Mouse (Mus musculus): ENCODE measurements at regions not wholly inside any gene's neighbourhood (a gene's known extent, or its start where the extent isn't known, plus 50 kb on each side); places are given as distances from the start of the nearest gene placed in this dataset.

DNA sequence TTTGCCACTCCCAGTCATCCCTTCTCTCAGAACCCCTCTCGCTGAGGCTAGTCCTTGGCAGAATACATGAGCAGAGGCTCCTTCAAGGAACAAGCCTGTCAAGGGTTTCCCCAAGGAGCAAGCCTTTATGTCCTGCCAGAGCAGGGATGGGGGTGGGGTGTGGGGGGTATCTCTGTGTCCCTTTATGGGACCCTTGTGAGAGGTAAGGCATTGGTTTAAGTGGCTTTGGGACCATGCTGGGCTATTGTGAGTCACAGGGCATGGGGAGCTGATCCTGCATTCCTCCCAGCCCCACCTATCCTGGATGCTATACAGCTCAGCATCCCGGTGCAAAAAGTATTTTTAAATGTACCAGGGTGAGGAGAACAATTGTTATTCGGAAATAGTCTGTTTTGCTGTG is 641.1 kb upstream of the Fam19a5 start:
- DNase-seq (ENCODE audit: low spot score) = no peak

GRCm38 (mm10) chr15:86913276-86913675 is 630.8 kb upstream of the Fam19a5 start:
- no peak for DNase-seq (ENCODE audit: low spot score)

- no peak for DNase-seq (ENCODE audit: low spot score)
These were observed 626.2 kb upstream of the Fam19a5 start for GRCm38 (mm10) chr15:86917891-86918290.

DNA sequence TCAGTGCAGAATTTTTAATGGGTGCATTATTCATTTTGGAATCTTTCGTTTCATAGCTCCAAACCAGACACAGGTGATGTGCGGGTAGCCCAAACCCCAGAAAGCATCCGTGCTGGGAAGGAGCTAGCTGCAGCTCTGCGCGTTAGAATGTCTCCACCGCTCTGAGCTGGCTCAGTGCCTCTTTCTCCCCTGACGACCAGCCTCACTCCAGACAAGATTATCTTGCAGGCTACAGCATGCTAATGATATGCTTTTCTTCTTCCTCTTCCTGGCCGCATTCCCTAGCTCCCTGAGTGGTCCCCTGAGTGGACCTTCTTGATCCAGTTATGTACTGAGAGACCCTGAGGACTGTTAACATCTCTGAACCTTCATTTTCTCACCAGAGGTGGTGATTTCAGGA is 624.4 kb upstream of the Fam19a5 start:
- no peak for DNase-seq (ENCODE audit: low spot score)

- DNase-seq (ENCODE audit: low spot score) = no peak
These were observed 623.9 kb upstream of the Fam19a5 start for GRCm38 (mm10) chr15:86920185-86920584.

- no peak for DNase-seq (ENCODE audit: low spot score)
These were observed 622.7 kb upstream of the Fam19a5 start for GRCm38 (mm10) chr15:86921401-86921800.

DNA sequence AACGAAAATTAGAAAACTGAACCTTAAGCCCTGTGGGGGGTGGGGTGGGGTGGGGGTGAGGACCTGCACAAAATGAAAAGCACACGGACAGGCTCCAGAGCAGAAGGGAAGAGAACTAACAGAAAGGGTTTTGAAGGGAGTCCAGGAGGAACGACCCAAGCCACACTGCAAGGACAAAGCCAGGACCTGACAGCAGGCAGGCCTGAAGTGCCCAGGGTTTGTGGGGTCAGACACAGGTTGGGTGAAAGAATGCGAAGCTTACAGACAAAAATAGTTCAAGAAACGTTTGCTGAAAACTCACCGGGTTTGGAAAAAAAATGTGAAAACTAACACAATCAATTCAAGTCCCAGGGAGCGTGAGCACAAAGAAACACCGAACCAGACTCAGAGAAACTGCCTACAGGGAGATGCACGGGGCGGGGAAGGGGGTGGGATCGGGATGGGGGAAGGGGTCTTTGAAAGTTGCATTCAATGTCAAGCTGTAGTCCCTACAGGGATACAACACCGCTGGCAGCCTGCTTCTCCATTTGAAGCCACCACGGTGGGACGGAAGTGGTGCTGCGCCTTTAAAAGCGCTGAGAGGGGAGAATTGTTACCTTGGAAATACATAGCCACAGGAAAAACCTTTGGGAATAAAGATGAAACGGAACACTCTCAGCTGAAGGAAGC is 618.9 kb upstream of the Fam19a5 start:
- no peak for DNase-seq (ENCODE audit: low spot score)

GRCm38 (mm10) chr15:86932345-86933075 is 611.6 kb upstream of the Fam19a5 start:
- DNase-seq (ENCODE audit: low spot score) = no peak

DNA sequence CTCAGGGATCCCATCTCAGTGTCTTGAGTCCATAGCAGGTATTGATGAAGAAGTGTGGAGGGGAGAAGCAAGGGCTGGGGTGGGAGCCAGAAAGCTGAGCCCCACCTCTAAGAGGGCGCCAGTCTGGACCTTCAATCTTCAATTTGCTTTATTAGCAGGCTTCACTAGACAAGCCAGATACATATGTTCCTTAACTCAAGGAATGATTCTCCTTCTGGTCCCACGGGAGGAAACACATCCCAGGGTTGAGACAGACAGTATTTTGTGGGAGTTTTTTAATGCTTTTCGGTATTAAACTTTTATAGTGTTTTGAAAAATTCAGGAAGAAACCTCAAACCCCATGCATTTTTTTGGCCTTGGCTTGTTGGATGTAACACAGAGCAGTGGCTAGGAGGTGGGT is 606.7 kb upstream of the Fam19a5 start:
- no peak for DNase-seq (ENCODE audit: low spot score)

GRCm38 (mm10) chr15:86944529-86944928 is 599.6 kb upstream of the Fam19a5 start:
- DNase-seq (ENCODE audit: low spot score) = no peak

DNA sequence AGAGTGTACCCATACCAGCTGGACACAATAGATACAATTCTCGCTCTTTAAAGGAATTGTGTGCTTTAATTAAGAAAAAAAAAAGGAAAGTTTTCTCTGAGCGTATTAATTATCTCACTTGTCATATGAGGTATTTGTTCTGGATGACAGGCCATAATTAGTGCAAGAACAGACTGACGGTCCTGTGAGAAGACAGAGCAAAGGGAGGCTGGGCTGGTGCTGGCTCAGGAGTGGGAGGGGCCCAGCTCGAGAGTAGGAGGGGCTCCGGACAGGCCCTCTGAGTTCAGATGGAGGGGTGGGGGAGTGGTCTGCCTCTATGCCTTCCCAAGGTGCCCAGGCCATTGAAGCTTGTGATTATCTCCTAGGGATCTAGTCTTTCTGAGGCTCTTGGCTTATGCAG is 591.5 kb upstream of the Fam19a5 start:
- no peak for DNase-seq (ENCODE audit: low spot score)

DNA sequence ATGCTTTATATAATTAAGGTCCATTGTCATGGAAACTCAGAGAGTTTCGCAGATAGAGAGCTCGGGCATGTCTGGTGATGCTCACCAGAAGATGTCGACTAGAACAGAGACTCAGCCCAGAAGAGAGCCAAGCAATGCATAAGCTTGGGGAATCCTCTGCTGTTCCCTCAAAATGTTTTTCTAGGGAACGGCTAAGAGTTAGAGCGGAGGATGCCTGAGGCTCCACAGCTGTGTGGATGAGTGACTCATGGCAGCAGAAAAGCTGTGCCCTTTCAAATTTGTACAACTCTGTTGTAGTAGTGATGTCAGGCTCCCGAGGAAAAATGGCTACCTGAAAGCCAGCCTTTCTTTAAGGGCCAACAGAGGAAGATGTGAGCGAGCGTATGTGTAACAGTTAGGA is 586.2 kb upstream of the Fam19a5 start:
- DNase-seq (ENCODE audit: low spot score) = no peak

- no peak for DNase-seq (ENCODE audit: low spot score)
These were observed 581.2 kb upstream of the Fam19a5 start for GRCm38 (mm10) chr15:86962921-86963320.

DNA sequence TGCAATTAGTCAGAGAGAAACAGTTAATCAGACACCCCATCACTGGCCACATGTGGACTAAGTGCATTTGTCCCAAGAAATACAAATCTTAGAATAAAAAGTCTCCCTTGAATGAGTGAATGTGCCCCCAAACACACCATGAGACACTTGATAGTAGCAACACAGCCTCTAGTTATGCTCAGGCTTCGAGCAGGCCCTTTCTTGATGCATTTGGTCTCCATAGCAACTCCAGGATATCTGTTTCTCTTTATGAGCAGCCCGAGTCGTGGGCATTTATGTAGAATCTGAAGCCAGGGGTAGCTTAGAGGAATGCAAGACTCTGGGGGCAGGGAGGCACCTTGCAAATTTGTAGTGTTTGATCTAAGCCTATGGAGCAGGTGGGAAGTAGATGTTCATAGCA is 580.6 kb upstream of the Fam19a5 start:
- DNase-seq (ENCODE audit: low spot score) = no peak

DNA sequence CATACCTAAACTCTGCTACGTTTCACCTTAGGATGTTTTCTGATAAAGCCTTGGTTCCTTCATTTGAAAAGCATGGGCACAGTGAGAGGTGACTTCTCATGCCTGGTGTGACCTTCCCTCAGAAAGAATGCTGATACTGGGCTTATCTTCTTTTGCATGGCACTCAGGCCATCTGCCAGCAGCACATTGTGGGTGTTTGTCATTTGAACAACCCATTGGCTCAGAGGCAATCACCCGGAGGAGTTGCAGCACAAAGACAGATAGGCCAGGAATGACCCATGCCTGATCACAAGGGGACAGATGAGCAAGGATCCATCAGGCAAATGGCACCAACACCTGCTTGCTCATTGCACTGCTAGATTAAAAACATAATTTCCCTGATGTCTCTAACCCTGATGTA is 572.7 kb upstream of the Fam19a5 start:
- no peak for DNase-seq (ENCODE audit: low spot score)

DNA sequence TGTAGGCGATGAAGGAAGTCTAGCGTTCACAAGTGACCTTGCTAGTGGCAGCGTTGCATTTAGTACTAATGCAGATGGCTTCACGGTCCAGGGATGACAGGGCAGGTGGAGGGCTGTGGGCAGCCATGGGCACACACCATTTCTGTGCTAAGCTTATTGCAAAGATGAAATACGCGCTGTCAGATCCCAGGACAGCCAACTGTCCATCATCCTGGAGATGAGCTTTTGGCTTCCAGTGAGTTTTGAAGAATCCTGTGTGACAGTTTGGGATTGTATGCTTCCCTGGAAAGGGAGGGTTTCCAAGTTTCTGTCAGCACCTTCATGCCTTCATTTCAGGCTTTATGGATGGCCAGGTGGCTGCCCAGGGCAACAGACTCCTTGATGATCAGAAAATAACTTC is 547.9 kb upstream of the Fam19a5 start:
- no peak for DNase-seq (ENCODE audit: low spot score)

DNA sequence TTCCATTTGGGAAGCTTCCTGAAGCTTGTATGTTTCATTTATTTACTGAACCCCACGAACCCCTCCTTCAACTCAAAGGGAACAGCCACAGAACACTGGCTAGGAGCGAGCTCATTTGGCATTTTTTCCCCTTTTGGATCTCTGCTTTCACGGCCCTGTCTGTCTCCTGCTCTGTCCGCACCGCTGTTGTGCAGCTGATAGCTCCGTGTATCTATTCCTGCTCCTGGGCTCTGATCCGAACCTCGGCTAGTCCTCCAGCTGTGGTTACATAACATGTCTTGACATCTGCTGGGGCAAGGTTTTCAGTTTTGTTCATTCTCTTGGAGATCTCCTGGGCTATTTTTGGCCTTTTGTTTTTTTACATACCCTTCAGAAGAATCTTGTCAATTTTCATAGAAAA is 525.1 kb upstream of the Fam19a5 start:
- no peak for DNase-seq (ENCODE audit: low spot score)

GRCm38 (mm10) chr15:87045971-87046370 is 498.1 kb upstream of the Fam19a5 start:
- no peak for DNase-seq (ENCODE audit: low spot score)

DNA sequence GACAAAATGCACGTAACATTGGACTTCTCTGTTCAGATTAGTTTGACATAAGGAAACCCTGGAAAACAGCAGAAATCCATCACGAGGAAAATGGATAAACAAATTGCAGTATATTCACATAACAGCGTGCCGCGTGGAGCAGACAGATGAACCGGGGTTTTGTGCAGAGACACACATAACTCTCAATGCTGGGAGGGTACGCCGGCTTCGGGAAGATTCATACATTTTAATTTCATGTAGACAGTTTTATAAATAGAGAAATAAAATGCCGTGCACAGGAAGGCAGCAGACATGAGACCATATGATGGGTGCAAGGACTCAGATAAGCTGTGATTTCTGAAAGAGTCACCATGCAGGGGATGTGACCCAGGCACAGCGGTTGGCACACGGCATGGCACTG is 489.9 kb upstream of the Fam19a5 start:
- DNase-seq (ENCODE audit: low spot score) = no peak

DNA sequence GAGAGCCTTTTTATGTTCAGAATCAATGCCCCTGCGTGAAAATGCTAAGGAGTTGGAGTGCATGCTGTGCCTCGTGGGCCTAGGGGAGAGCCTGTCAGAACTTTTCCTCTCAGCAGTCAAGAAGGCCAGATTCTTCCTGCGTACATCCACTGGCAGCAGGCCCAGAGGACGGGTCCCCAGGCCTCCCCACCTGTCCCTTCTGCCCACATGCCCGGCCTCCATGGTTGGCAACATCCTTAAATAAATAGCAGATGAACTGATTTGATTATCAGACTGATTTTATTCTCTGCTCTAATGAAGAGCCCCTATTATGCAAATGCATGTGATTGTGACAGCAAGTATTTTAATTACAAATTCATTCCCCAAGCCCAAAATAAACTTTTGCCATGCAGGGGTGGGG is 479.2 kb upstream of the Fam19a5 start:
- DNase-seq (ENCODE audit: low spot score) = no peak

DNA sequence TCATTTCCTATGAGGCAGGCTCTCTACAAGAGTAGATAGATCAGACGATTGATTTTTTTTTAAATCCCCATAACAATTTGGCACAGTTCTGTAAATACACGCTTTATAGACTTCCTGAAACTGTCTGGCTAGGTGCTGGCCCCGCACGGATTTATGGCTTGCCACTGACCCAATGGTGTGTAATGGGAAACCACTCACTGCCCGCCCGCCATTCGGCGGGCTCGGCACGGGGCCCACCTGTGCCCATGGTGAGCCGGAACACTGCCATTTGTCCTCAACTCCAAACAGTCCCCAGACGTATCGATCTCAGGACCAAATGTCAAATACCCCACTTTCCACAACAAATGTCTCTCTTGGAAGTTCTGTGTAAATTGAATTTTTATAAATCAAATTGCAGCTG is 475.8 kb upstream of the Fam19a5 start:
- no peak for DNase-seq (ENCODE audit: low spot score)

- DNase-seq (ENCODE audit: low spot score) = no peak
These were observed 469.5 kb upstream of the Fam19a5 start for GRCm38 (mm10) chr15:87074559-87074958.

- DNase-seq (ENCODE audit: low spot score) = no peak
These were observed 454.3 kb upstream of the Fam19a5 start for GRCm38 (mm10) chr15:87089827-87090226.

Measured in urinary bladder, postnatal 14 days (tissue).